Mouse (Mus musculus) layer of hippocampus, postnatal 36 days (tissue): ENCODE results near the gene Prkar2b. TPM values are rescaled to one million over a fixed set of nuclear protein-coding genes. Genes with fewer than 3 reads are reported as not detected.

Source experiments
- DNase-seq, 2 experiments: peaks; one replicate each; pipeline ENCODE4 v3.0.0; 2022
- total RNA-seq, 2 experiments: library from RNA; stranded (reverse); gene quantifications; 2 replicates each; pipeline ENCODE4 v1.2.3; 2021

The Prkar2b gene
- total RNA-seq, 2 experiments from 2014 or later: 33.3 to 36.6 TPM

DNA sequence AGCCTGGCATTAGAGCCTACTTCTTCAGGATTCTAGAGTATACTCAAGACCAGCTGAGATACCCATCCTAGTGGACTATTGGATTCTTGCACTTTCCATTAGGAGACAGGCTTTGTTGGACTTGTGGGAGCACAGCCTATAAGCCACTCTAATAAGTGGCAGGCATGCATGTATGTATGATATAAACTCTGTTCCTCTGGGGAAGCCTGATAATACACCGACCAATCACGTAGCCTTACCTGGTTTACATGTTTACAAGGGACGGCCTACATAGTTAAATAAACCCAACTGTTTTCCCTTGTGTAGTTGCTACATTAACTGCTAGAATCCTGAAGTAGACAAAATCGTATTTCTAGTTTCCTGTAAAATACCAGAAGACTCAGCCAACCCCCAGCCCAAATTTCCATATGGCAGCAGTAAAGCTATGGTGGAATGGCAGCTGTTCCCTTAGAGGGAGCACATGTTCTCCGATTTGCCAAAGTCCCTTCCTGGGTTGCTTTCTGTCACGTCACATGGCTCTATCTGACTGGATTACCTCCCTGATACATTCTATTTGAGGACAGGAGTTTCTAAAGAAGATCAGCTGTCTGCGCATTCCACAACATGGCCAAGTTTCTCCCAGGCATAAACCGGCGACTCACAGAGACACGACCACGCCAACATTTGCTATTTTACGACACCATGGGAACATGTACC, 95.4 kb downstream of the Prkar2b start:
- DNase-seq: peak; percentile 54 to 55

- peak; percentile 45 to 51 for DNase-seq
Measured at GRCm38 (mm10) chr12:31964074-31964473, 97.0 kb downstream of the Prkar2b start.

GRCm38 (mm10) chr12:31955843-31956242, 105.3 kb downstream of the Prkar2b start:
- no peak for DNase-seq

DNA sequence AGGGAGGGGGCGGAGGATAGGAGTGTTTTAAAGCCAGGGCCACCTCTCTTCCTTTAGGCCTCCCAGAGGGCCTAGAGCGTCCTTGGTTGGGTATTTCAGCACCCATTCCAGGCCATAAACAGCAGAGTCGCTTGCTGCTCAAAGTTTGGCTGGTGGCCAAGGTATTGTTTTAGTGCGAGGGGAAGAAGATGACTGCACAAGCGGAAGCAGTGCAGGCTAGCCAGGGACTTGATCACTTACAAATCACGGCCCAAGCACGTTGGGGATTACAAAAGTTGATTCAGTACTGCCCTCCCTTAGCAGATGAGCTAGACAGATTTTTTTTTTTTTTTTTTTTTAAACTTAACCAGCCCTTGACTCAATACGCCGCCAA, 110.5 kb downstream of the Prkar2b start:
- no peak for DNase-seq

DNA sequence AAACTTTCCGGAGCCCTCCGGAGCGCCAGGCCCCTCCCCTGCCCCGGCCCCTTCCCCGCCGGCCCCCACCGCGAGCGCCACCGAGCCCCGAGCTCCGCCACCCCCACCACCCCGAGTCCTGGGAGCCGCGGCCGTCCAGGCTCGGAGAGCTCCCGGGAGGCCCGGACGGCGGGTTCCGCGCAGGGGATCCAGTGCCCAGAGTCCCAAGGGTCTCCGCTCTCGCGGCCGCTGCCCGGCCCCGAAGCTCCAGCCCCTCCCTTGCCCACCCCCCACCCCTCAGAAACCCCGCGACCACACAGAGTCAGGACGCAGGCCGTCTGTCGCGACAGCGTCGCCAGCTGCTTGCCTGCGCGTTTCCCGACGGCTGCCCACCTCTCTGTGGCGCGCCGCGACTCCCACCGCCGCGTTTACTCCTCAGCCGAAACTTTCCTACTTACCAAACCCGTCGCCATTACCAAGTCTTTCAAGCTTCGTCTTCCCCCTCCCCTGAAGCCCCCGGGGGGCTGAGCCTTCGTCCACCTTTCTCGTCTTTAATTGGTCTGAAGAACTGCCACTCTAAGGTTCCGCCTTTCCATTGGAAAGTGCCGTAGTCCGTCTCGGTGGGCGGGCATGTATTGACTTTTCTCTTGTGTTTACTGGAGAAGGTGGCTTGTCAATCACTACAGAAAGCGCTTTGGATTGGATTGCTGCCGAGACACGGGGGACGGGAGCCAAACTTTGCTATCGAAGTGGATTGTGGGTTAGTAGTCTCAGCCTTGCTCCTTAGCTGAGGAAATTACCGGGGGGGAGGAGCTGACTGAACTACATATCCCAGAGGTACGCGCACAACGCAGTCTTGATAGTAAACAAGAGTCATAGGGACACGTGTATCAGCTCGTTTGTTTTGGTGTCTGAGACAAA, 111.1 kb downstream of the Prkar2b start, which contains the start of gene Hbp1:
Hbp1 (minus strand) TSS at position 777 of the 900 bp plus-strand sequence.
- peak; percentile 99 to 100 for DNase-seq

- peak; percentile 88 to 89 for DNase-seq
Measured at GRCm38 (mm10) chr12:31949193-31949741, 111.8 kb downstream of the Prkar2b start.

DNA sequence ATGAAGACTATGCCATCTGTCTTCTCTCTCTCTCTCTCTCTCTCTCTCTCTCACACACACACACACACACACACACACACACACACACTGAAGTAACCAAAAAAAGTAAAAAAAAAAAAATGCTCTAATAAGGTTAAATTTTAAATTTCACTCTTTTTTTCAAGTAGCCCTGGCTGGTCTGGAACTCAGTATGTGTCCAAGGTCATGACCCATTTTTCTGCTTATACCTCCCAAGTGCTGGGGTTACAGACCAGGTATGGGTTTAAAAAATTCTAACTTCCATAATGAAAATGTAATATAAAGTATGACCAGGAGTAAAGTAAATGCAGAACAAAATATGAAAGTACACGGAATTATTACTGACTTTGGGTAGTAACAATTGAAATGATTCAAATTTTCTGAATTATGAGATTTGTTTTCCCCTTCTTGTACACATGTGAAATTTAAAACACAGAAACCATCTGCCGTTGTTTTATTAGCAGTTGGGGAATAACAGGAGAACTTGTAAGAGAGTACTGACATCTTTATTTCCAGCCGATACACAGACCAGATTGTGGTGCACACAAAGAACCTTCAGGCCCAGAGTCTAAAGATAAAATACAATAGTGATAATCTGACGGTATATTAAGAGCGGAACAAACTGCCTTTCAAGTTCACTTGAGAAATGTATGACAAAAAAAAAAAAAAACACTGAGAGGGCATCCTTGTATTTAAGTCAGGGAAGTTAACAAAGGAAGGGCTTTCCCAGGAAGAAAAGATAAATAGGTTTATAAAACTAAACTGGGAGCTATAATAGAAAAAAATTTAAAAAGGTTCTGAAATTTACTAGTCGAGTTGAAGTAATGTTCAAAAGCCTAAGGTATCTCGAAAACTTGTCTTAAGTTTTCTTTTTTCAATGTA, 112.7 kb downstream of the Prkar2b start:
- no peak for DNase-seq

DNA sequence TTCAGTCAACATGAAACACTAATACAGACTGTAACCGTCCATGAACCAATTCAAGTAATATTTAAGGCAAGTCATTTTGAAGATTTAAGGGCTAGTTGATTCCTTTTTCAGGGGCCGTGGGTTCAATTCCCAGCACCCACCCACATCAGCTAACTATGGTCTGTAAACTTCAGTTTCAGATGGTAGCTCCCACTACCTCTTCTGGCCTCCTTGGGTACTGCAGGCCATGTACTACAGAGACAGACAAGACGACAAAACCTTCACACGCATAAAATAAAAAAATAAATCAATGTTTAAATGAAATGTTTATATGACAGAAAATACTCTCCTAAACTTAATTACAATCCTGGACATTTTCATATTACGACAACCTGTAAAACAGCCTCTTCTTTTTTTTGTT, 113.6 kb downstream of the Prkar2b start:
- no peak for DNase-seq

GRCm38 (mm10) chr12:31944405-31944804, 116.7 kb downstream of the Prkar2b start:
- DNase-seq: no peak

DNA sequence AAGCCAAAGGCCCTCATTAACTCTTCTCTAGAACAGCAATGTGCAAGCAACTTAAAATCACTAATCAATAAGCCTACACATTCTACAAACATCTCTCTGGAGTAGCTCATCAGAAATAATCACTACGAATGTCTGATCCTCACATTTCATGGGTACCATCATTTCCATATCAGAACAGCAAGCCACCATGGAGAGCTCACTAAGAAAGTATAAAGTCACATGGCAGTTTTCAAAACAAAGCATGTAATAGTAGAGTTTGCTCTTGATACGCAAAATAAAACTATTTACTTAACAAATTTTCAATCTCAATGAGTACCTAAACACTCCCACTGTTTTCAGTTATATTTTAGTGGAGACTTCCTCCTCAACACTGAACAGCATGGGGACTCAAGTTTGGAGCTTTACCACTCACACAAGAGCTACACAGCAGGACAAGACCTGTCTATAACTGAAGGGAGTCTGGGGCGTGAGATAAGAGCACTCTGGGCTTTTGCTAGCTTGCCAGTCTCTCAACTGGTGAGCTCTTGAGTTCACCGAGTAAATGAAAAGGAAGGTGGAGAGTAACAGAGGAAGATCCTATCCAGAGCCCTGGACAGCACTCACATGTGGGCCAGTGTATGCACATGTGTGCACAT, 118.0 kb downstream of the Prkar2b start:
- no peak for DNase-seq

- DNase-seq: no peak
Measured at GRCm38 (mm10) chr12:31939026-31939425, 122.1 kb downstream of the Prkar2b start.

DNA sequence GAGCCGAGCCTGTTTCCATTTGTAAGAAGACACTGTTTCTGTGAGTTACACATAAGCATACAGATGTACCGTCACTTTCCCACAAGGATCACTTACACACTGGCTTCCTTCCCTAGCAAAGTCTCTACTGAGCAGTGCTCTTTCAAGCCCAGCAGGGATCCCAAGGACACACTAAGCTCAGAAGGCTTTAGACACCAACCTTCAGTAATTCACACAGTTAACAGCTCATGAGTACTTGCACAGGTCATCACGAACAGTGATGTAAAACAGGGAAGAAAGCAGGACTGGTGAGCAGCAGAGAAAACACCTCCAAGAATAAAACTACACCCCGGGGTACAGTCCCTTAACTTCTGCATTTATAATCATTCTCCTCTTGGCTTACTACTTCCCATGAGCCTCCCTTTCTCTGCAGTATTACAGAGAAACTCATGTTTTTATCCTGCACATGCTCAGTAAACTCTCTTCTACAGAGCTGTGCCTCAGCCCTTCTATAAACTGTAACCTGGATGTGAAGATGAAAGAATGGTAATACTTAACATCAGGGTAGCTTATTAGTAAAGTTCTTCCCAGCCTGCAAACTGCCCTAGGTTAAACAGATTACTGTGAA, 122.6 kb downstream of the Prkar2b start:
- DNase-seq: no peak

DNA sequence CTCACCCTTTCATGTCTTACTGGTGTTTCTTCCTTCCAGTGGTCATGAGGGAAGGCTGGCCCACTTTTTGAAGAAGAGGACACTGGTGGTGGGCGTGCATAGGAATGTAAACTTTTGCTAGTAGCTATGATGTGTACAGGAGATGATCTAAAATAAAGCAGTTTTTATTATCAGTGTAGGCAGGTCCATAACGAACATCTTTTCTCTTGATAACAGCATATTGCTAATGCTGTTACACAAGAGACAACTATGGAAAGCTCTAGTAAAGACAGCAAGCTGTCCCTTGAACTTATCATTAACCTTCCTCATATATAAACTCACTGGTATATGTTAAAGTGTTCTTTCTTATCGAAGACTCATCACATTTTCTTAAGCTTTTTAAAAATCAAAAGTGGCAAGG, 123.5 kb downstream of the Prkar2b start:
- DNase-seq: no peak

GRCm38 (mm10) chr12:31936657-31937300, 124.3 kb downstream of the Prkar2b start:
- DNase-seq: no peak

- no peak for DNase-seq
Measured at GRCm38 (mm10) chr12:31931818-31932217, 129.3 kb downstream of the Prkar2b start.

- no peak for DNase-seq
Measured at GRCm38 (mm10) chr12:31928498-31928897, 132.6 kb downstream of the Prkar2b start.

DNA sequence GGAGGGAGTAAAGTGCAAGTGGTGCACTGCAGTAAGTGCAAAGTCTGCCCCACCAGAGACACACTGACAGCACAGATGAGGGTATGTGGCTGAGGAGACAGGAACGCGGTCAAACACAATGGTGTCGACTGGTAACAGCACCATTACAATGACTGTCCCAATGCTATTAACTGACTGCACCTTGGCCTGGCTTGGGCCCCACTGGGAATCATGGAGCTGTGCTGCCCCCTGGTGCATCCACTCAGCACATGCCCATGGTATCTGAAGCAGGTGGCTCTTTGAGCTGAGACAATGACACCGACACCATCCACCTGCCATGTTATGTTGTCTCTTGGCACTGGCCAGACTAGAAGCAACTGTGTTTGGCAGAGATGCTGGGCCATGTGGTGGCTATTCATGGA, 134.4 kb downstream of the Prkar2b start:
- peak; percentile 77 to 81 for DNase-seq

GRCm38 (mm10) chr12:31925343-31925742, 135.8 kb downstream of the Prkar2b start:
- no peak for DNase-seq

DNA sequence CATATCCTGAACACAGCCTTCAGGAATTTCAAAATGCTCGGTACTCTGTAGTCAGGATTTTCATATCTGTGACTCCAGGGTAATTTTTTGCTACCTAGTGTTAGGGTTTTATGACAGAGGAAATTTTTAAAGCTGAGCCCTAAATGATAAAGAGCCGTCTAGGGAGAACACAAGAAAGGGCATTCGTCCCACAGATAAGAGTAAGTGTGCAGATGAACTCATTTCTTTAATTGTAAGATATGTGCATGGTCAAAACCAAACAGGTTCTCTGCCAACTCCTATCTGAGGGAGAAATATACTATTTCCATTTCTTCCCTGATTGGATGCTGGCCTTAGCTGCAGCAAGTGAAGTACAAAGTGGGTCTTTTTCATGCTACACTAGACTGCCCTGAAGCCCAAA, 137.0 kb downstream of the Prkar2b start:
- no peak for DNase-seq
